Mouse (Mus musculus) thymus, postnatal 10 days (tissue): ENCODE results near the gene Zbtb12.

Experiments used
- DNase-seq, 2 experiments: peaks; one replicate each; pipeline ENCODE4 v3.0.0; 2021; ENCODE audit warnings: low spot score in 2 of 2

The Zbtb12 gene

GRCm38 (mm10) chr17:34944362-34944761, 65.1 kb downstream of the Zbtb12 start:
- DNase-seq, result no peak
